Mouse (Mus musculus) liver, adult 10 weeks (tissue): Measurements from ENCODE around the gene Cfb. TPM values are rescaled to one million over a fixed set of nuclear protein-coding genes. Genes with fewer than 3 reads are reported as not detected.

Experiments
- polyA plus RNA-seq: library from polyadenylated mRNA; stranded (reverse); fragments of 350-450 nt; fragmentation: Illumina TruSeq; extraction: RNeasy Lipid Tissue Mini Kit (QIAGEN cat#74804); gene quantifications from one replicate; pipeline ENCODE4 v1.2.3, GENCODE M21; 2014; ENCODE audit warnings: low read depth, low replicate concordance

Gene Cfb
- polyA plus RNA-seq, result 281 TPM

GRCm38 (mm10) chr17:34862416-34863081 is at the start of gene Cfb:
Gene Cfb (minus strand): TSS chr17:34862518.

GRCm38 (mm10) chr17:34898160-34898586 is 35.9 kb upstream of the Cfb start, which contains the start of the genes C2 and Ehmt2:
Gene C2 (minus strand): TSS chr17:34898265.
Gene Ehmt2 (plus strand): TSS chr17:34898469.

DNA sequence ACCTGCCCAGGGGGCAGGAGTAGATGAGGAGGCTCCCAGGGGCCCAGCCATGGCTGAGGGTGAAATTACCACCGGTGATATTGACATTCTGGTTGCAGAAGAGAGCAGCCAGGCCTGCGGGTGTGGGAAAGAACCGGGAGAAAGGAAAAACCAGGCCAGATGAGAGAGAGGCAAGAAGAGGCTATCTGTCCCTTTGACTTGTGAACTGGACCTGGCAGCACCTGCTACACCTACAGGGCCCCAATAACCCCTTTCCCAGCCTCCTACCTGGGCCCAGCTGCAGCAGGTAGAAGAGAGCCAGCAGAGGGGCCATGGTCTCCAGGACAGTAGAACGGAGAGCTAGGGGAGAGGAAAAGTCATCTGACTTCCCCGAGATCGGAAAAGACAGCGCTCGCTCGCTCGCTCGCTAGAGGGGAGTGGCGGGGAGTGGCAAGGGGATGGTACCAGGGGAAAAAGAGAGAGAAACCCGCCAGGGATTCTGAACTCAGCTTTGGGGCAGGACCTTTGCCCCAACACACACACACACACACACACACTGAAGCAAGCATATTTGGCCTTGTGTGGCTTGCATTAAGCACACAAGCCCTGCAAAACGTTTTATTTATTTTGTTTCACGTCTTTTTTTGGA is 19.5 kb upstream of the Cfb start, which contains the start of gene Gm20547:
Gm20547 (minus strand) TSS at position 360 of the 628 bp plus-strand sequence.

DNA sequence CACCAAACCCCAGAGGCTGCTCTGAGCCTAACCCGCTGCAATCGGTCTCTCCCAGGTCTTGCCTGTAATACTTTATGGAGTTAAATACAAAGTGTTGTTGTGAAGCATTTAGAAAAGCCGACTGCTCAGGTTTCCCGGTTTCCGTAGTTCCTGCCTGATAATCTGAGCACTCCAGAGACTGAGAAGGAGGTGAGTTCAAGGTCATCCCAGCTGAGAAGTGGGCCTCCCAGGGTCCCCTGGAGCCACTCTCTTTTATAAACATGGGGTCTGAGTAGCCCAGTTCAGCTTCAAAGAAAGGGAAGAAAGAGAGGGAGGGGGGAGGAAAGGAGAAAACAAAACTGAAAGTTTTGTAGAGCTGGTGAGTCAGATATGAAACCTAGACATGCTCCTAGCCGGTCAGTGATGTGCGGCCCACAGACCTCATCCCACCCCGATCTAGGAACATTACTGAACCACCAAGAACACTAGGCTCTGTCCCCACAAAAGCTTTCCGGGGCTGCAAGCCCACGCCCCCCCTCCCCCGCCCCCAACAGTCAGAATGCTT is 17.1 kb upstream of the Cfb start, which contains the start of gene Zbtb12:
Zbtb12 (plus strand) TSS at position 148 of the 544 bp plus-strand sequence.

GRCm38 (mm10) chr17:34849722-34850516 is 12.4 kb downstream of the Cfb start, which contains the start of the genes Skiv2l and Nelfe:
Gene Skiv2l (minus strand): TSS chr17:34850210.
Gene Nelfe (plus strand): TSS chr17:34850391.

DNA sequence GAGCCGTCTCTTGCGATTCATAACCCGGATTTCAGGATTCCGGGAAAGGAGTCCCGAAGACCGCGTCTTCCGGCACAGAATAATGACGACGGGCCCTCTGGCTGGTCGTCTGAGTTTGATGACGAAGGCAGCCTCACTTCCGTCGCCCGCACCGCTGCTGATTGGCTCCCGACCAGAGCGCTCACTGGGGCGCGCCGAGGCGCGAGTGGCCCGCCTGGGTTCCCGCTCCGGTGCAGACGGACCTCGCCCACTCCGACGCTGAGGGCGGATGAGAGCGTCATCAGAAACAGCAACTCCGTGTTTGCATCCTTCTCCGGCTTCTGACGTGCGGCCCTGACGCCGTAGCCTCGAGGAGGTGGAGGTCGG is 25.5 kb downstream of the Cfb start, which contains the start of the genes Stk19 and Dxo:
Stk19 (minus strand) TSS at position 90 of the 366 bp plus-strand sequence.
Dxo (plus strand) TSS at position 164 of the 366 bp plus-strand sequence.

Other genes starting within 250 kb of the Cfb start
- not detected for gene Egfl8, start 246.5 kb downstream of the Cfb start, polyA plus RNA-seq
- 7.0 TPM for gene Ppt2, start 234.0 kb downstream of the Cfb start, polyA plus RNA-seq
- not detected for gene Prrt1, start 233.0 kb downstream of the Cfb start, polyA plus RNA-seq
- 1.9 TPM for gene Fkbpl, start 217.8 kb downstream of the Cfb start, polyA plus RNA-seq
- gene Atf6b, start 215.4 kb downstream of the Cfb start, polyA plus RNA-seq, result 1.9 TPM
- 0.03 TPM for gene Tnxb, start 192.0 kb downstream of the Cfb start, polyA plus RNA-seq
- 80.2 TPM for gene C4b, start 118.6 kb downstream of the Cfb start, polyA plus RNA-seq
- gene Cyp21a1, start 58.0 kb downstream of the Cfb start, polyA plus RNA-seq, result not detected
- 3.5 TPM for gene Stk19, start 25.6 kb downstream of the Cfb start, polyA plus RNA-seq
- gene Dxo, start 25.5 kb downstream of the Cfb start, polyA plus RNA-seq, result 3.6 TPM
- 3.2 TPM for gene Skiv2l, start 12.3 kb downstream of the Cfb start, polyA plus RNA-seq
- gene Nelfe, start 12.1 kb downstream of the Cfb start, polyA plus RNA-seq, result 1.5 TPM
- gene Zbtb12, start 17.0 kb upstream of the Cfb start, polyA plus RNA-seq, result 0.69 TPM
- 33.6 TPM for gene Gm20547, start 19.5 kb upstream of the Cfb start, polyA plus RNA-seq
- 24.6 TPM for gene C2, start 35.7 kb upstream of the Cfb start, polyA plus RNA-seq
- 7.4 TPM for gene Ehmt2, start 36.0 kb upstream of the Cfb start, polyA plus RNA-seq
- not detected for gene Slc44a4, start 51.9 kb upstream of the Cfb start, polyA plus RNA-seq
- gene Neu1, start 68.7 kb upstream of the Cfb start, polyA plus RNA-seq, result 3.7 TPM
- 1.3 TPM for gene Hspa1b, start 96.7 kb upstream of the Cfb start, polyA plus RNA-seq
- not detected for gene Gm20481, start 107.4 kb upstream of the Cfb start, polyA plus RNA-seq
- not detected for gene Hspa1a, start 109.6 kb upstream of the Cfb start, polyA plus RNA-seq
- gene Hspa1l, start 110.2 kb upstream of the Cfb start, polyA plus RNA-seq, result not detected
- gene Lsm2, start 119.3 kb upstream of the Cfb start, polyA plus RNA-seq, result 12.7 TPM
- gene Vars, start 138.5 kb upstream of the Cfb start, polyA plus RNA-seq, result 1.2 TPM
- not detected for gene Vwa7, start 154.1 kb upstream of the Cfb start, polyA plus RNA-seq
- not detected for gene Sapcd1, start 165.5 kb upstream of the Cfb start, polyA plus RNA-seq
- 1.1 TPM for gene Msh5, start 184.2 kb upstream of the Cfb start, polyA plus RNA-seq
- 5.7 TPM for gene Clic1, start 187.4 kb upstream of the Cfb start, polyA plus RNA-seq
- gene Ddah2, start 196.5 kb upstream of the Cfb start, polyA plus RNA-seq, result not detected
- gene Ly6g6c, start 202.9 kb upstream of the Cfb start, polyA plus RNA-seq, result not detected
- gene Mpig6b, start 203.7 kb upstream of the Cfb start, polyA plus RNA-seq, result not detected
- gene Ly6g6e, start 214.4 kb upstream of the Cfb start, polyA plus RNA-seq, result not detected
- not detected for gene Ly6g6d, start 215.5 kb upstream of the Cfb start, polyA plus RNA-seq
- not detected for gene Ly6g6f, start 223.1 kb upstream of the Cfb start, polyA plus RNA-seq
- gene Abhd16a, start 226.7 kb upstream of the Cfb start, polyA plus RNA-seq, result 4.4 TPM
- gene Ly6g5c, start 245.8 kb upstream of the Cfb start, polyA plus RNA-seq, result not detected